Mouse (Mus musculus) lung, adult 2 months (tissue): ENCODE measurements around the gene Plxdc1.

ENCODE experiments used
- CTCF ChIP-seq: fragments of 200-500 bp; IDR thresholded peaks from 2 replicates; pipeline ENCODE4 v1.5.1; 2011; ENCODE audit warnings: mild to moderate bottlenecking, low read length, control low read depth; ENCODE audit not compliant: insufficient read depth
- POLR2A ChIP-seq: fragments of 200-500 bp; IDR thresholded peaks from 2 replicates; pipeline ENCODE4 v1.6.1; 2011; ENCODE audit warnings: low read depth, mild to moderate bottlenecking, control low read depth, low read length, borderline replicate concordance; ENCODE audit errors: extremely low read depth

GRCm38 (mm10) chr11:97955146-97955902 lies 30.9 kb downstream of the Plxdc1 start:
- no peak for TF ChIP-seq CTCF
- no peak for TF ChIP-seq POLR2A
